Mouse (Mus musculus): Measurements from ENCODE around the gene Olfr548-ps1.

DNA sequence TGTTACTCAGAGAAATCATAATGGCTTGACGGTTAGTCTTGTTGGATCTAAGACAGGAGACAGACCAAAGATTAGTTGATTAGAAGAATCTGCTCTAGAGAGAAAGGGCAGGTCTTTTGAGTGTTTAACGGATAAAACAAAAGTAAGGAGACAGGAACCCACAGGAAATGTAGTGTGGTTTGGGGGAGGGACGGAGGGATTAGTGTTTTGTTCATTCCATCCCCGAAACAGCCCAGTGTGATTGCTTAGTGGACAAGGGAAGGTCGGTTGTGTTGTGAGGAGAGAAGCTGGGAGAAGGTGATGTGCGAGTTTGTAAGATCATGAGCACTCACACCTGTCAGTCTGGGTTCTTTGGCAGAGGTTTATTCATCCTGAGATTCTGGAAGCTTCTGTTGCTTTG, 35.3 kb downstream of the Olfr548-ps1 start:
- TF ChIP-seq CTCF (IDR thresholded peaks at IDR 0.05; ENCODE audit: borderline replicate concordance, insufficient read depth, low read length), result no peak
- TF ChIP-seq POLR2A (IDR thresholded peaks at IDR 0.05; ENCODE audit: low read depth, low read length), result no peak

All from embryonic fibroblast, embryonic 13.5 days (primary cell).